Mouse (Mus musculus): ENCODE results near the gene Lmf1.

Gene Lmf1

DNA sequence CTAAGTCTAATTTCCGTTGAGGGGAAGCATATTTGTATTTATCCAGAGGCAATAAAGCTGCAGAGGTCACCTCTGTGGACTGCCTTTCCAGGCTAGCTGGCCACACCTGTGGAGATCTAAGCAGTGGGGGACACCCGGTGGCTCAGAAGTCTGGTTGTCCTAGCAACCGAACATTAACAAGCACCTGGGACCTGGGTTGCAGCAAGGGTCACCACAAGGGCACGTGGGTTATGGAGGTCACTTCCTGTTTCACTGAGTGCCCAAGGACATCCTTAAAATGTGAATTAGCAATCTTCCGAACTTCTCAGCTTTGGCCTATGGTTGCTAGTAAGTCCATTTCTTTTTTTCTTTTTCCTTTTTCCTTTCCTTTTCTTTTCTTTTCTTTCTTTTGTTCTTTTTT is 25.3 kb downstream of the Lmf1 start:
- H3K9me3 ChIP-seq (ENCODE audit: low read length): no peaks in the 10 kb centered on the region
- H3K4me3 ChIP-seq (replicated peaks; ENCODE audit: low read length): no peak overlapping the region
- peaks cover 24% of the 10 kb centered on the region for H3K36me3 ChIP-seq (ENCODE audit: insufficient read depth, low read length)
- peaks cover 31% of the 10 kb centered on the region for H3K4me1 ChIP-seq (replicated peaks; ENCODE audit: low read depth, low read length)
- TF ChIP-seq CTCF (conservative IDR thresholded peaks at IDR 0.05; ENCODE audit: low read length) (no peak), NANOG (IDR thresholded peaks at IDR 0.05; ENCODE audit: borderline replicate concordance, low read length) (no peak), POU5F1 (IDR thresholded peaks at IDR 0.05; ENCODE audit: borderline replicate concordance, low read length) (no peak)
- no peaks in the 10 kb centered on the region for H3K27me3 ChIP-seq (ENCODE audit: insufficient read depth, low read length)

DNA sequence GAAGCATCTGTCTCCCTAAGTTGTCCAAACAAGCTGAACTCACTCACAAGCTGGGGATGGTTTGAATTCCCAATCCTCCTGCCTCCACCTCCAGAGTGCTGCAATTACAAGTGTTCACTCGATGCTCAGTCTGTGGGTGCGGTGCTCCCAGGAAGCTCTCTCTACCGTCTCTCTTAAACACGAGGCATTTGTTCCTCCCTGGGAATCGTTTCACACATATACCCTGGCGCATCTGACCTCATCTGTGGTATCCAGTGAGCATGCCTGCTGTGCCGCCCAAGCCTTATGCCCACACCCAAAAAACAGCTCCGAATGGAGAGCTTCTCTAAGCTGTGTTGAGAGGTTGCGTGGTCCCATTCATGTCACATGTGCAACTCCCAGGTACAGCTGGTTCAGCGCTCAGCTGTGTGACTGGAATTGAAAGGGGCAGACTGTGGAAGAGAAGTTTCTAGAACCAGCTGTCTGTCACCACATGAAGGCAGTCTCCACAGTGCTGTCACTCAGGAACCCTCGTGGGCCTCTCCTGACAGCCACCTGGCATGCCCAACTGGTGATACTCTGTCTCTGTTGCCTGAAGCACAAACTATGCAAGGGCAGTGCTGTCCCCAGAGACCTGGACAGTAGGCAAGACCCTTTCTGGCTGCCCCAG is 29.4 kb downstream of the Lmf1 start:
- no peaks in the 10 kb centered on the region for H3K27me3 ChIP-seq (ENCODE audit: insufficient read depth, low read length)
- no peak overlapping the region for H3K4me3 ChIP-seq (replicated peaks; ENCODE audit: low read length)
- peaks cover 67% of the 10 kb centered on the region for H3K4me1 ChIP-seq (replicated peaks; ENCODE audit: low read depth, low read length)
- no peaks in the 10 kb centered on the region for H3K9me3 ChIP-seq (ENCODE audit: low read length)
- H3K36me3 ChIP-seq (ENCODE audit: insufficient read depth, low read length): peaks cover 15% of the 10 kb centered on the region
- TF ChIP-seq POU5F1 (IDR thresholded peaks at IDR 0.05; ENCODE audit: borderline replicate concordance, low read length): no peak
- TF ChIP-seq CTCF (conservative IDR thresholded peaks at IDR 0.05; ENCODE audit: low read length): no peak
- no peak for TF ChIP-seq NANOG (IDR thresholded peaks at IDR 0.05; ENCODE audit: borderline replicate concordance, low read length)

DNA sequence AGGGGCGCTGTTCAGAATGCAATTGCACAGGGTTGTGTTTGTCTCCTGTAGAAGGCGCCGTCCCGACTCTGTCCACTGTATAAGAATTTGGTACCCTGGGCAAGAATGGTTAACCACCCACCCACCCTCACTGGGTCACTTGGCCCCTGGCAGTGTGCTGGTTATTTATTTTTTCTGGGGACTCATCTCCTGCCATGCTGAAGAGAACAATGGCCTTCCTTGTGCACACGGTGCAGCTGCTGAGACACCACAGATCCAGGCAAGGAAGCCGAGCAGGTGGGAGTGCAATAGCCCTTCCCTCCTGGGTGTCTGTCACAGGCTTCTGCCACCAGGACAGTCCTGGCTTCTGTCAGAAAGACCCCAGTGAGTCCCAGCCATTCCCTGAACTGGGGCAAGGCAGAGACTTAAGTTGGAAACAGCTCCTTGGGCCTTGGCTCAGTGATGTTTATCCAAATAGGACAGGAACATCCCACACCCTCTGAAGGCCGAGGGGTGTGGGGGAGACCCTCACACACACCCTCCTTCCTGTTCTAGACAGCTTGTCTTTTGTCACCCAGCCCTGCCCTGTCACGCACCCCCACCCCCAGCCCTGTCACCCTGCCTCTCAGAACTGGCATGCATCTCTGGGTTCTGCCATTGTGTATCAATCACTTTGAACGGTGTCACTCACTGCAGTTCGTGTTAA is 30.1 kb downstream of the Lmf1 start:
- H3K9me3 ChIP-seq (ENCODE audit: low read length): no peaks in the 10 kb centered on the region
- TF ChIP-seq CTCF (conservative IDR thresholded peaks at IDR 0.05; ENCODE audit: low read length) (no peak), POU5F1 (IDR thresholded peaks at IDR 0.05; ENCODE audit: borderline replicate concordance, low read length) (no peak), NANOG (IDR thresholded peaks at IDR 0.05; ENCODE audit: borderline replicate concordance, low read length) (no peak)
- peaks cover 22% of the 10 kb centered on the region for H3K36me3 ChIP-seq (ENCODE audit: insufficient read depth, low read length)
- no peak overlapping the region for H3K4me3 ChIP-seq (replicated peaks; ENCODE audit: low read length)
- peaks cover 67% of the 10 kb centered on the region for H3K4me1 ChIP-seq (replicated peaks; ENCODE audit: low read depth, low read length)
- H3K27me3 ChIP-seq (ENCODE audit: insufficient read depth, low read length): no peaks in the 10 kb centered on the region

DNA sequence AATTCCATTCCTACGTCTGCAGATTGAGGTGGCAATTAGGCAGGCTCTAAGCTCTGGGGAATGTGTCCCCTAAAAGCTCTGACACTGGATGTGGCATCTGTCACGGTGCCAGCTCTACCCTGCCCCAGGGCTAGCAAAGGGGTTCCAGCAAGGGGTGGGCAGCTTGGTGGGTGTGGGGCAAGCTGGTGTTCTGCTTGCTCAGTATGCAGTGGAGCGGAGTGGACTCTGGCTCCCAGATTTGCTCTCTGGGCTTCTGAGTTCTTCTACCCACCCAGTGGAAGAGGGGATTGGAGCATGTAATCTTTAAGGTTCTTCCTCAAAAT is 30.6 kb downstream of the Lmf1 start:
- Histone ChIP-seq H3K9me3 (ENCODE audit: low read length) (no peaks in the 10 kb centered on the region), H3K27me3 (ENCODE audit: insufficient read depth, low read length) (no peaks in the 10 kb centered on the region), H3K36me3 (ENCODE audit: insufficient read depth, low read length) (peaks cover 27% of the 10 kb centered on the region), H3K4me1 (replicated peaks; ENCODE audit: low read depth, low read length) (peaks cover 63% of the 10 kb centered on the region), H3K4me3 (replicated peaks; ENCODE audit: low read length) (no peak overlapping the region)
- TF ChIP-seq POU5F1 (IDR thresholded peaks at IDR 0.05; ENCODE audit: borderline replicate concordance, low read length) (no peak), CTCF (conservative IDR thresholded peaks at IDR 0.05; ENCODE audit: low read length) (no peak), NANOG (IDR thresholded peaks at IDR 0.05; ENCODE audit: borderline replicate concordance, low read length) (no peak)

DNA sequence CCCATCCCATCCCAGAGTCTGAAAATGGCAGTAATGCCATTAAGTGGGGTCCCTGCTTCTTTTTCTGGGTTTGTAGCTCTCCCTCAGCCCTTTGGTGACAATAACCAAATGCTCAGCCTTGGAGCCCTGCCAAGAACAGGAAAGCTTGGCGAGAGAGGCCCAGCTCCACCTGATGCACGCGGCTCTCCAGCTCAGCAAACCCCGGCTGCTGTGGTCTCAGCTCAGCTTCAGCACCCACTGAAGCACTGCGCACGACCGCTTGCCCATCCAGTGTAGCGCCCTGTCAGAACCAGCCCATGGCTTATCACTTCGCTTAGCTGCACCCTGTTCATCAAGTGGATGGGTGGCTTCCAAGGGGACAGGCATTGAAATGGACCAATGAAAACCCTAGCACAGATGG is 31.3 kb downstream of the Lmf1 start:
- peaks cover 34% of the 10 kb centered on the region for H3K36me3 ChIP-seq (ENCODE audit: insufficient read depth, low read length)
- no peaks in the 10 kb centered on the region for H3K9me3 ChIP-seq (ENCODE audit: low read length)
- H3K27me3 ChIP-seq (ENCODE audit: insufficient read depth, low read length): no peaks in the 10 kb centered on the region
- 0 out of 2 replicates have a peak overlapping the region, but pooled peaks have one; percentile 17 for H3K4me3 ChIP-seq (replicated peaks; ENCODE audit: low read length)
- H3K4me1 ChIP-seq (replicated peaks; ENCODE audit: low read depth, low read length): peaks cover 57% of the 10 kb centered on the region
- no peak for TF ChIP-seq NANOG (IDR thresholded peaks at IDR 0.05; ENCODE audit: borderline replicate concordance, low read length)
- no peak for TF ChIP-seq CTCF (conservative IDR thresholded peaks at IDR 0.05; ENCODE audit: low read length)
- TF ChIP-seq POU5F1 (IDR thresholded peaks at IDR 0.05; ENCODE audit: borderline replicate concordance, low read length): no peak

DNA sequence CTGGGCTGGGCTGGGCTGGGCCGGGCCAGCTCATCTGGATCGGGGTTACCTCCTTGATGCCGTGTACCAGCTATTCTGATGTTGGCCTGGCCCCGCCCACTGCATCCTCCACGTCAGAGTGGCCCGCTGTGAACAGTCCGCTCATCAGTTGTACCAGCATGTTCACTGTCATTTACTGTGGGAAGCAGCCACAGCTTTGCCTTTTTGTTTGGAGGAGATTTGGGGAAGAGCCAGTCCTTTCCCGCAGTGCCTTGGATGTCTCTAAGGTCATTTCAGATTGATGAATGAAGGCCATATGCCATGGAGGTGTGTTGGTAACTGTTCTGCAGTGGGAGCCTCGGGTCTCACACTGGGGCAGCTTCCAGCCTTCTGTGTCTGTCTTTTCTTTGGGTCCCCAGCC is 33.7 kb downstream of the Lmf1 start:
- H3K36me3 ChIP-seq (ENCODE audit: insufficient read depth, low read length): peaks cover 47% of the 10 kb centered on the region
- TF ChIP-seq NANOG (IDR thresholded peaks at IDR 0.05; ENCODE audit: borderline replicate concordance, low read length): no peak
- TF ChIP-seq CTCF (conservative IDR thresholded peaks at IDR 0.05; ENCODE audit: low read length): no peak
- no peak for TF ChIP-seq POU5F1 (IDR thresholded peaks at IDR 0.05; ENCODE audit: borderline replicate concordance, low read length)
- no peak overlapping the region for H3K4me3 ChIP-seq (replicated peaks; ENCODE audit: low read length)
- no peaks in the 10 kb centered on the region for H3K27me3 ChIP-seq (ENCODE audit: insufficient read depth, low read length)
- peaks cover 56% of the 10 kb centered on the region for H3K4me1 ChIP-seq (replicated peaks; ENCODE audit: low read depth, low read length)
- no peaks in the 10 kb centered on the region for H3K9me3 ChIP-seq (ENCODE audit: low read length)

DNA sequence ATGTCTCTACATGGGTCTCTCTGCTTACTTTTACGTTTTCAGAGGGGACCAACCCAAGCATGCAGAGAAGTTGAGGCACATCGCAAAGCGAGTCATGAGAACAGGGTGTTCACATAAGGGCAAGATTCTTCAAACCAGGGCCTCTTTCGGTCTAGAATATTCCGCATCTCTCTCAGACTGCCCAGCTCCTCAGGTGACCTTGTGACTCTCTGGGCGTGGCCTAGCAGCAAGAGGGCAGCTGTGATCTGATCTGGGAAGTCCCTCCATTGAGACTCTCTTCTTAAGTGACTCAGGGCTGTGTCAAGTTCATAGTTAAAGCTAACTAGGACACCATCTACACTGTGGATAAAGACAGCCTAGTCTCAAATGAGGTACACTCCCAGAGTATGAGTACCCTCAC is 34.4 kb downstream of the Lmf1 start:
- peaks cover 44% of the 10 kb centered on the region for H3K36me3 ChIP-seq (ENCODE audit: insufficient read depth, low read length)
- no peak for TF ChIP-seq NANOG (IDR thresholded peaks at IDR 0.05; ENCODE audit: borderline replicate concordance, low read length)
- TF ChIP-seq POU5F1 (IDR thresholded peaks at IDR 0.05; ENCODE audit: borderline replicate concordance, low read length): no peak
- no peak for TF ChIP-seq CTCF (conservative IDR thresholded peaks at IDR 0.05; ENCODE audit: low read length)
- H3K4me1 ChIP-seq (replicated peaks; ENCODE audit: low read depth, low read length): peaks cover 57% of the 10 kb centered on the region
- no peaks in the 10 kb centered on the region for H3K9me3 ChIP-seq (ENCODE audit: low read length)
- no peaks in the 10 kb centered on the region for H3K27me3 ChIP-seq (ENCODE audit: insufficient read depth, low read length)
- H3K4me3 ChIP-seq (replicated peaks; ENCODE audit: low read length): no peak overlapping the region

DNA sequence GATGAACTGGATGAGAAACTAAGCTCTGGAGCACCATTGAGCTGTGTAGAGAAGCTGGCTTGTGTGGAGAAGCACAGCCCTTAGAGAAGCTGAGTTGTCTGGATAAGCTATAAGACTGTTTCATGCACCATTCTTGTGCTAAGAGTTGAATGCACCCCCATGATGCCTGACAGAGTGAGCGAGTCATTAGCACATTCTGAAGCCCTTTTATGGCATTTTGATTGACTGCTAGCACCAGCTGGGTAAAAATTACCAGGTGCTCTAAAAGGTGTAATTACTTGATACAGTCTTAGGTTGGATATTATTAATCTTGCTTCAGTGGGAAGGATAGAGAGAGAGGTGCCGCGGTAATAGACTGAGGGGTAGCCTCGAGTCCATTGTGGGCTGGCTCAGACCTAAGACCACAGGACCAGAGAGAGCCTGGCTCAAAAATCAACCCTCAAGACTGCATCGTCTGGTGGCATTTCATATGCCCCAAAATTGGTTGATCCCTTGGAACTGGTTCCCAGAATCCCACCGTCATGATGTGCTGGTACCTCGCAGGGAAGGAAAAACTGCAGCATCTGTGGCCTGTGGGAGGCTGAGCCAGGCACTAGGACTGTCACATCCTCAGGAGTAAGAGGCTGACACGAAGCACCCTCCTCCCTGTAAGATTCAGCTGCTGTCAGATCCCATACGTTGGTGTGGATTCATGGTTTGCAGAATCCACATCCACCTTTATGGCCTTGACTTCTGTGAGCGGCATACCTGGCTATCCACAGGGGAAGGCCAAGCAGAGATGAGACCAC is 36.0 kb downstream of the Lmf1 start:
- Histone ChIP-seq H3K4me1 (replicated peaks; ENCODE audit: low read depth, low read length) (peaks cover 46% of the 10 kb centered on the region), H3K9me3 (ENCODE audit: low read length) (no peaks in the 10 kb centered on the region), H3K4me3 (replicated peaks; ENCODE audit: low read length) (no peak overlapping the region), H3K27me3 (ENCODE audit: insufficient read depth, low read length) (no peaks in the 10 kb centered on the region), H3K36me3 (ENCODE audit: insufficient read depth, low read length) (peaks cover 41% of the 10 kb centered on the region)
- TF ChIP-seq NANOG (IDR thresholded peaks at IDR 0.05; ENCODE audit: borderline replicate concordance, low read length) (no peak), POU5F1 (IDR thresholded peaks at IDR 0.05; ENCODE audit: borderline replicate concordance, low read length) (no peak), CTCF (conservative IDR thresholded peaks at IDR 0.05; ENCODE audit: low read length) (no peak)

All from E14TG2a.4 (cell line).